8 mouse cellular contexts compared by ENCODE assay signal in the genomic region with DNA sequence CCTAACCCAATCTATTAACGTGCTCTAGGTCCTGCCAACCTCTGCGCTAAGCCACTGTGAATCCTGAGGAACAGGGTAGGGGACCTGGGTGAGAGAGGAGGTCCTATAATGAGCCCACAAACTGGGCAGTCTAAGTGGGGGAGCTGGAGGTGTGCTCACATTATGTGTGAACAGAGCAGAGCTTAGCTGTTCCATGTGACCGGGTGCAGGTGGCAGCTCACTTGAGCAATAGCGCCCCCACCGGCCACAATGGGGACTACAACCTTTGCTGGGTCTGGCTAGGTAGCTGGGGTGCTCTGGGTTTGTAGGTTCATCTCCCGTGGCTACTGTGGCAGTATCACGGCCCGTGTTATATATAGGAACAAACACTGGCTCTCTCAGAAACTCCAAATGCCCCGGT. TPM values are rescaled to one million over a fixed set of nuclear protein-coding genes. Genes with fewer than 3 reads are reported as not detected.
DNase-seq lines count a peak whose midpoint lies in the region; ATAC-seq and TF ChIP-seq lines count a peak whose summit lies in the region.

No protein-coding gene starts in this region.

- no peaks in the 10 kb centered on the region for H3K27me3 ChIP-seq in hindbrain, postnatal 0 days (ENCODE audit: insufficient read depth, low read length)
- no peaks in the 10 kb centered on the region for H3K27me3 ChIP-seq in hindbrain, embryonic 16.5 days (replicated peaks; ENCODE audit: control insufficient read depth, insufficient read depth, low read length)
- H3K27me3 ChIP-seq in lung, postnatal 0 days (replicated peaks; ENCODE audit: insufficient read depth, low read length), result no peaks in the 10 kb centered on the region

- DNase-seq in hindbrain, postnatal 0 days (ENCODE audit: low spot score), result no peak
- DNase-seq in ES-E14 (ENCODE audit: low read depth, low spot score), result peak; percentile 71
- DNase-seq in lung, postnatal 0 days (ENCODE audit: low spot score), result peak; percentile 30
- peak; percentile 43 to 72 for DNase-seq in thymus, postnatal 10 days (ENCODE audit: low spot score in 2 of 2)
- DNase-seq in left cerebral cortex, postnatal 4 days, result no peak
- DNase-seq in layer of hippocampus, postnatal 36 days, result no peak

- no peaks in the 10 kb centered on the region for H3K36me3 ChIP-seq in hindbrain, postnatal 0 days (ENCODE audit: insufficient read depth, low read length)
- H3K36me3 ChIP-seq in hindbrain, embryonic 16.5 days (ENCODE audit: control insufficient read depth, insufficient read depth, low read length), result no peaks in the 10 kb centered on the region
- no peaks in the 10 kb centered on the region for H3K36me3 ChIP-seq in ES-E14 (ENCODE audit: control insufficient read depth, insufficient read depth, low read length, poor library complexity, severe bottlenecking)
- H3K36me3 ChIP-seq in lung, postnatal 0 days (ENCODE audit: insufficient read depth, low read length), result no peaks in the 10 kb centered on the region

- intact Hi-C loops in left cerebral cortex, postnatal 4 days (cut with DNase I), result no loop called here

- H3K4me2 ChIP-seq in hindbrain, postnatal 0 days (ENCODE audit: low read depth, low read length), result no peak overlapping the region
- H3K4me2 ChIP-seq in hindbrain, embryonic 16.5 days (ENCODE audit: low read length), result no peak overlapping the region
- no peak overlapping the region for H3K4me2 ChIP-seq in lung, postnatal 0 days (replicated peaks; ENCODE audit: low read depth, low read length)

- no peak overlapping the region for H3K27ac ChIP-seq in hindbrain, postnatal 0 days
- H3K27ac ChIP-seq in hindbrain, embryonic 16.5 days (ENCODE audit: low read depth, low read length), result no peak overlapping the region
- no peak overlapping the region for H3K27ac ChIP-seq in ES-E14 (ENCODE audit: insufficient read depth, low read depth, low read length, poor library complexity, severe bottlenecking)
- no peak overlapping the region for H3K27ac ChIP-seq in lung, postnatal 0 days (ENCODE audit: low read length)

- peak; percentile 64 for TF ChIP-seq CTCF in hindbrain, postnatal 0 days (IDR thresholded peaks at IDR 0.05; ENCODE audit: low read depth)
- peak; percentile 67 for TF ChIP-seq CTCF in lung, postnatal 0 days (IDR thresholded peaks at IDR 0.05)

- no peak for TF ChIP-seq EP300 in lung, postnatal 0 days (IDR thresholded peaks at IDR 0.05)

- H3K9ac ChIP-seq in hindbrain, postnatal 0 days (replicated peaks; ENCODE audit: low read length), result no peak overlapping the region
- H3K9ac ChIP-seq in hindbrain, embryonic 16.5 days (ENCODE audit: low read depth, low read length), result no peak overlapping the region
- no peak overlapping the region for H3K9ac ChIP-seq in ES-E14 (ENCODE audit: insufficient read depth, low read depth, low read length, poor library complexity, severe bottlenecking)
- no peak overlapping the region for H3K9ac ChIP-seq in lung, postnatal 0 days (replicated peaks; ENCODE audit: low read depth)

- 57% methylated on average over 9 of the region's 9 CpGs for WGBS in hindbrain, postnatal 0 days
- 59% methylated on average over 9 of the region's 9 CpGs for WGBS in hindbrain, embryonic 16.5 days
- WGBS in lung, postnatal 0 days, result 55% methylated on average over 9 of the region's 9 CpGs

- no peaks in the 10 kb centered on the region for H3K4me1 ChIP-seq in hindbrain, postnatal 0 days (ENCODE audit: insufficient read depth, low read length)
- H3K4me1 ChIP-seq in hindbrain, embryonic 16.5 days (ENCODE audit: control insufficient read depth, insufficient read depth, low read depth, low read length), result peaks cover 3% of the 10 kb centered on the region; the same call in 1 of the 2 replicates
- H3K4me1 ChIP-seq in ES-E14 (ENCODE audit: control insufficient read depth in 2 of 2, insufficient read depth in 2 of 2, low read length in 2 of 2, poor library complexity in 1 of 2), result peaks cover 4 to 24% of the 10 kb centered on the region in 2 experiments; a peak in 3 of 4 replicates
- no peaks in the 10 kb centered on the region for H3K4me1 ChIP-seq in lung, postnatal 0 days (ENCODE audit: insufficient read depth, low read depth, low read length)

- no peak overlapping the region for H3K4me3 ChIP-seq in hindbrain, postnatal 0 days (ENCODE audit: low read length)
- H3K4me3 ChIP-seq in hindbrain, embryonic 16.5 days (ENCODE audit: low read length), result no peak overlapping the region
- H3K4me3 ChIP-seq in ES-E14 (ENCODE audit: insufficient read depth in 1 of 2, low read depth in 1 of 2, low read length in 2 of 2, poor library complexity in 1 of 2, severe bottlenecking in 1 of 2), result no peak overlapping the region
- H3K4me3 ChIP-seq in lung, postnatal 0 days (ENCODE audit: low read depth, low read length), result no peak overlapping the region

- ATAC-seq in hindbrain, postnatal 0 days, result no peak
- no peak for ATAC-seq in hindbrain, embryonic 16.5 days
- ATAC-seq in common myeloid progenitor, adult 5-6 weeks (replicated peaks; ENCODE audit: low read depth, poor library complexity, severe bottlenecking), result peak; percentile 69
- no peak; the same call in 1 of the 2 replicates for ATAC-seq in lung, postnatal 0 days

- in situ Hi-C loops in ES-E14 (cut with MboI; ENCODE audit: low sequenced_read_pairs in 2 of 2, unreplicated experiment in 2 of 2), result no loop called here

- no peaks in the 10 kb centered on the region for H3K9me3 ChIP-seq in hindbrain, postnatal 0 days (ENCODE audit: low read length)
- H3K9me3 ChIP-seq in hindbrain, embryonic 16.5 days (ENCODE audit: control insufficient read depth, low read length), result no peaks in the 10 kb centered on the region
- no peaks in the 10 kb centered on the region for H3K9me3 ChIP-seq in ES-E14 (ENCODE audit: control insufficient read depth, insufficient read depth, low read depth, low read length)
- no peaks in the 10 kb centered on the region for H3K9me3 ChIP-seq in lung, postnatal 0 days (ENCODE audit: low read length)

TF ChIP-seq in ES-E14, 5 proteins besides CTCF, POLR2A, EP300 and RAD21:
- no peak for TF ChIP-seq ZNF384 (IDR thresholded peaks at IDR 0.05; ENCODE audit: low read depth, low read length)
- TF ChIP-seq ZC3H11A (IDR thresholded peaks at IDR 0.05; ENCODE audit: borderline replicate concordance, low read depth, low read length), result no peak
- no peak for TF ChIP-seq MAFK (IDR thresholded peaks at IDR 0.05; ENCODE audit: insufficient read depth, low read depth, low read length)
- no peak for TF ChIP-seq HCFC1 (IDR thresholded peaks at IDR 0.05; ENCODE audit: borderline replicate concordance, insufficient read depth, low read length)
- no peak for TF ChIP-seq CHD2 (IDR thresholded peaks at IDR 0.05; ENCODE audit: low read depth, low read length)

RNA-seq across cellular contexts. Expression of a gene that starts 22.5 kb away (rescaled TPM):
- total RNA-seq in hindbrain, postnatal 0 days (2014; rRNA removed), result 0.75 and 3.7 TPM in 2 replicates
- 29.4 and 40.6 TPM in 2 replicates for polyA plus RNA-seq in hindbrain, postnatal 0 days (2015; fragmentation: Nextera tagmentation; extraction: Ambion mirVana)
- 24.3 and 25.3 TPM in 2 replicates for polyA plus RNA-seq in hindbrain, embryonic 16.5 days (2015; fragmentation: Nextera tagmentation; extraction: Ambion mirVana)
- total RNA-seq in ES-E14 (2012; rRNA removed), result 0.27 and 0.95 TPM in 2 replicates
- total RNA-seq in common myeloid progenitor, adult 5-6 weeks (2017), result not detected in 2 replicates
- 5.0 and 8.7 TPM in 2 replicates for polyA plus RNA-seq in lung, postnatal 0 days (2015; fragmentation: Nextera tagmentation; extraction: Ambion mirVana)
- total RNA-seq in left cerebral cortex, postnatal 4 days (2021), result 1 to 10 TPM; 1.7 to 4.0 TPM
- total RNA-seq in layer of hippocampus, postnatal 36 days (2021), result 1 to 10 TPM; 1.0 to 1.1 TPM

RNA-seq across cellular contexts. Expression of a gene that starts 48.2 kb away (rescaled TPM):
- total RNA-seq in hindbrain, postnatal 0 days (2014; rRNA removed), result 1.3 and 1.5 TPM in 2 replicates
- 0.97 and 1.1 TPM in 2 replicates for polyA plus RNA-seq in hindbrain, postnatal 0 days (2015; fragmentation: Nextera tagmentation; extraction: Ambion mirVana)
- polyA plus RNA-seq in hindbrain, embryonic 16.5 days (2015; fragmentation: Nextera tagmentation; extraction: Ambion mirVana), result 0.36 and 0.44 TPM in 2 replicates
- total RNA-seq in ES-E14 (2012; rRNA removed), result 1.6 and 3.1 TPM in 2 replicates
- total RNA-seq in common myeloid progenitor, adult 5-6 weeks (2017), result 1.8 and 2.3 TPM in 2 replicates
- 0.52 and 0.68 TPM in 2 replicates for polyA plus RNA-seq in lung, postnatal 0 days (2015; fragmentation: Nextera tagmentation; extraction: Ambion mirVana)
- total RNA-seq in left cerebral cortex, postnatal 4 days (2021), result under 1 TPM; 0.32 to 0.66 TPM
- under 1 TPM; 0.18 to 0.52 TPM for total RNA-seq in layer of hippocampus, postnatal 36 days (2021)

Comparison
In these comparisons a context has a peak if more than half of its experiments do, and no peak if none do; other contexts are left out.
1. DNase-seq: peak in ES-E14 (single experiment), lung, postnatal 0 days (single experiment) and thymus, postnatal 10 days (2 of 2); none in hindbrain, postnatal 0 days (single experiment), left cerebral cortex, postnatal 4 days (single experiment) and layer of hippocampus, postnatal 36 days (0 of 2).